Mouse (Mus musculus): Measurements from ENCODE around the gene Gm5868.

- no peak for TF ChIP-seq CTCF (IDR thresholded peaks at IDR 0.05; ENCODE audit: borderline replicate concordance, extremely low read depth, insufficient read depth, insufficient read length)
- TF ChIP-seq POLR2A (IDR thresholded peaks at IDR 0.05; ENCODE audit: borderline replicate concordance, extremely low read depth, insufficient read depth, insufficient read length, poor library complexity, severe bottlenecking), result no peak
Measured at GRCm38 (mm10) chr5:72565621-72566020, 21.7 kb downstream of the Gm5868 start.
